ENCODE assay signal across 11 mouse cellular contexts in genomic region chrX:9243381-9243864, GRCm38 (mm10). TPM values are rescaled to one million over a fixed set of nuclear protein-coding genes. Genes with fewer than 3 reads are reported as not detected.
DNase-seq lines count a peak whose midpoint lies in the region; ATAC-seq lines count a peak whose summit lies in the region.
"Had no signal": no experiment of that assay in that cellular context is flagged by ENCODE, and none has a peak within 500 bp of the region (broad histone marks: within the 10 kb centered on the region; RNA-seq: fewer than 3 reads in every experiment).

No protein-coding gene starts in this region.

- no peaks in the 10 kb centered on the region for H3K27me3 ChIP-seq in heart, embryonic 11.5 days (ENCODE audit: control insufficient read depth, insufficient read depth, low read length)
- no peaks in the 10 kb centered on the region for H3K27me3 ChIP-seq in kidney, embryonic 16.5 days (ENCODE audit: insufficient read depth, low read length)
- H3K27me3 ChIP-seq: midbrain, embryonic 12.5 days; stomach, embryonic 15.5 days had no signal

- H3K36me3 ChIP-seq in heart, embryonic 11.5 days (ENCODE audit: control insufficient read depth, insufficient read depth, low read length) = no peaks in the 10 kb centered on the region
- H3K36me3 ChIP-seq in kidney, embryonic 16.5 days (ENCODE audit: insufficient read depth, low read length) = no peaks in the 10 kb centered on the region
- H3K36me3 ChIP-seq: midbrain, embryonic 12.5 days; stomach, embryonic 15.5 days had no signal

- WGBS in heart, embryonic 11.5 days (ENCODE audit: insufficient replicate concordance) = 46% methylated on average over 8 of the region's 8 CpGs
- 54% methylated on average over 8 of the region's 8 CpGs for WGBS in kidney, embryonic 16.5 days

- no peak overlapping the region for H3K9ac ChIP-seq in heart, embryonic 11.5 days (ENCODE audit: low read depth, low read length)
- no peak overlapping the region for H3K9ac ChIP-seq in kidney, embryonic 16.5 days (replicated peaks; ENCODE audit: low read length)
- H3K9ac ChIP-seq: midbrain, embryonic 12.5 days; stomach, embryonic 15.5 days had no signal

- peak; percentile 5 to 10 for DNase-seq in heart, postnatal 10 days
- peak; percentile 10 for DNase-seq in urinary bladder, postnatal 14 days (ENCODE audit: low spot score)
- DNase-seq in urinary bladder, adult 2 months (ENCODE audit: low spot score) = no peak
- DNase-seq in testis, postnatal 10 days (ENCODE audit: low spot score) = peak; percentile 39
- DNase-seq in gastrocnemius, postnatal 25 days = no peak
- DNase-seq in layer of hippocampus, postnatal 25 days (ENCODE audit: extremely low spot score in 1 of 2, low spot score in 1 of 2) = no peak
- DNase-seq: gastrocnemius, adult 2 months had no signal

- no peak for ATAC-seq in heart, embryonic 11.5 days (replicated peaks; ENCODE audit: insufficient number of reproducible peaks, low FRiP score, low TSS enrichment)
- ATAC-seq in kidney, embryonic 16.5 days (ENCODE audit: low FRiP score, low TSS enrichment) = peak; percentile 46; the same call in 1 of the 2 replicates

- no peak overlapping the region for H3K4me3 ChIP-seq in heart, embryonic 11.5 days (ENCODE audit: low read depth, low read length)
- H3K4me3 ChIP-seq in kidney, embryonic 16.5 days (ENCODE audit: low read length) = no peak overlapping the region
- H3K4me3 ChIP-seq: gastrocnemius, adult 2 months; midbrain, embryonic 12.5 days; stomach, embryonic 15.5 days had no signal

- no peak overlapping the region for H3K4me2 ChIP-seq in heart, embryonic 11.5 days
- no peak overlapping the region for H3K4me2 ChIP-seq in kidney, embryonic 16.5 days (replicated peaks; ENCODE audit: low read depth, low read length)
- H3K4me2 ChIP-seq: midbrain, embryonic 12.5 days; stomach, embryonic 15.5 days had no signal

- no peak overlapping the region for H3K27ac ChIP-seq in heart, embryonic 11.5 days (ENCODE audit: low read depth, low read length)
- no peak overlapping the region for H3K27ac ChIP-seq in kidney, embryonic 16.5 days (ENCODE audit: low read length)
- H3K27ac ChIP-seq: gastrocnemius, adult 2 months; midbrain, embryonic 12.5 days; stomach, embryonic 15.5 days had no signal

- no peaks in the 10 kb centered on the region; the same call in 1 of the 2 replicates for H3K4me1 ChIP-seq in heart, embryonic 11.5 days (ENCODE audit: control insufficient read depth, insufficient read depth, low read length)
- no peaks in the 10 kb centered on the region for H3K4me1 ChIP-seq in kidney, embryonic 16.5 days (ENCODE audit: insufficient read depth, low read length)
- H3K4me1 ChIP-seq: midbrain, embryonic 12.5 days; stomach, embryonic 15.5 days had no signal

- intact Hi-C loops in heart, postnatal 10 days (cut with DNase I) = no loop called here

- no peaks in the 10 kb centered on the region; the same call in 1 of the 2 replicates for H3K9me3 ChIP-seq in heart, embryonic 11.5 days (replicated peaks; ENCODE audit: control insufficient read depth, low read length)
- no peaks in the 10 kb centered on the region for H3K9me3 ChIP-seq in kidney, embryonic 16.5 days (ENCODE audit: low read length)
- H3K9me3 ChIP-seq: midbrain, embryonic 12.5 days; stomach, embryonic 15.5 days had no signal

RNA-seq across cellular contexts. Expression of gene Gm14862, which starts 13.3 kb away (rescaled TPM):
- total RNA-seq in heart, postnatal 10 days (2021) = not detected
- 0.56 and 0.94 TPM in 2 replicates for polyA plus RNA-seq in heart, embryonic 11.5 days (2014; fragmentation: Nextera tagmentation; extraction: Ambion mirVana)
- polyA plus RNA-seq in urinary bladder, adult 2 months (2012; rRNA removed) = not detected in 2 replicates
- not detected in 2 replicates for polyA plus RNA-seq in kidney, embryonic 16.5 days (2015; fragmentation: Nextera tagmentation; extraction: Ambion mirVana)
- not detected for total RNA-seq in gastrocnemius, postnatal 25 days (2021)
- total RNA-seq in layer of hippocampus, postnatal 25 days (2021) = not detected
- total RNA-seq: gastrocnemius, adult 2 months had no signal

RNA-seq across cellular contexts. Expression of gene Xk, which starts 29.1 kb away (rescaled TPM):
- 1 to 10 TPM; 4.2 to 4.7 TPM for total RNA-seq in heart, postnatal 10 days (2021)
- 8.9 and 10.6 TPM in 2 replicates for polyA plus RNA-seq in heart, embryonic 11.5 days (2014; fragmentation: Nextera tagmentation; extraction: Ambion mirVana)
- 13.8 and 16.7 TPM in 2 replicates for polyA plus RNA-seq in urinary bladder, adult 2 months (2012; rRNA removed)
- polyA plus RNA-seq in kidney, embryonic 16.5 days (2015; fragmentation: Nextera tagmentation; extraction: Ambion mirVana) = 1.2 and 1.3 TPM in 2 replicates
- 1 to 10 TPM; 3.8 TPM for total RNA-seq in gastrocnemius, postnatal 25 days (2021)
- 10 to 100 TPM; 12.0 to 15.8 TPM for total RNA-seq in layer of hippocampus, postnatal 25 days (2021)

RNA-seq across cellular contexts. Expression of gene H2al1m, which starts 40.1 kb away (rescaled TPM):
- total RNA-seq in heart, postnatal 10 days (2021) = under 1 TPM in 1 of 2 experiments, not detected in 1; 0.72 TPM
- 0.99 TPM in 1 of 2 replicates, not detected in the other for polyA plus RNA-seq in heart, embryonic 11.5 days (2014; fragmentation: Nextera tagmentation; extraction: Ambion mirVana)
- 0.84 and 0.89 TPM in 2 replicates for polyA plus RNA-seq in urinary bladder, adult 2 months (2012; rRNA removed)
- not detected in 2 replicates for polyA plus RNA-seq in kidney, embryonic 16.5 days (2015; fragmentation: Nextera tagmentation; extraction: Ambion mirVana)
- not detected for total RNA-seq in gastrocnemius, postnatal 25 days (2021)
- 1 to 10 TPM in 1 of 2 experiments, not detected in 1; 1.0 TPM for total RNA-seq in layer of hippocampus, postnatal 25 days (2021)
- total RNA-seq: gastrocnemius, adult 2 months had no signal
- polyA plus RNA-seq: midbrain, embryonic 12.5 days had no signal

RNA-seq across cellular contexts. Expression of gene Lancl3, which starts 43.7 kb away (rescaled TPM):
- 1 to 10 TPM; 4.3 to 4.8 TPM for total RNA-seq in heart, postnatal 10 days (2021)
- 0.43 and 0.45 TPM in 2 replicates for polyA plus RNA-seq in heart, embryonic 11.5 days (2014; fragmentation: Nextera tagmentation; extraction: Ambion mirVana)
- 3.4 and 3.5 TPM in 2 replicates for polyA plus RNA-seq in urinary bladder, adult 2 months (2012; rRNA removed)
- polyA plus RNA-seq in kidney, embryonic 16.5 days (2015; fragmentation: Nextera tagmentation; extraction: Ambion mirVana) = 1.00 and 1.5 TPM in 2 replicates
- under 1 TPM; 0.20 to 0.24 TPM for total RNA-seq in gastrocnemius, postnatal 25 days (2021)
- 1 to 10 TPM; 4.6 to 5.4 TPM for total RNA-seq in layer of hippocampus, postnatal 25 days (2021)

Comparison
In these comparisons a context has a peak if more than half of its experiments do, and no peak if none do; other contexts are left out.
1. DNase-seq: peak in heart, postnatal 10 days (2 of 2), urinary bladder, postnatal 14 days (single experiment) and testis, postnatal 10 days (single experiment); none in urinary bladder, adult 2 months (single experiment), gastrocnemius, postnatal 25 days (single experiment) and layer of hippocampus, postnatal 25 days (0 of 2).